Mouse (Mus musculus) intestine, postnatal 0 days (tissue): ENCODE results near the gene Nfatc4. TPM values are rescaled to one million over a fixed set of nuclear protein-coding genes. Genes with fewer than 3 reads are reported as not detected.

Experiments
- ATAC-seq: fragments of 200-750 bp; cut with Nextera tagmentation; 2 replicates; pipeline ENCODE4 v1.8.0; 2017; ENCODE audit warnings: mild to moderate bottlenecking, moderate TSS enrichment, moderate library complexity
- H3K27ac ChIP-seq: fragments of 300-500 bp; sonication (generic); 2 replicates; pipeline ENCODE4 v1.5.1; 2014; ENCODE audit warnings: mild to moderate bottlenecking, low read depth, low read length, moderate library complexity
- H3K27me3 ChIP-seq: fragments of 300-500 bp; sonication (generic); replicated peaks from 2 replicates; pipeline ENCODE4 v1.6.1; 2014; ENCODE audit warnings: low read length, mixed read lengths; ENCODE audit not compliant: control insufficient read depth, insufficient read depth
- H3K36me3 ChIP-seq: fragments of 300-500 bp; sonication (generic); 2 replicates; pipeline ENCODE4 v1.6.1; 2014; ENCODE audit warnings: mild to moderate bottlenecking, moderate library complexity; ENCODE audit not compliant: control insufficient read depth, insufficient read depth
- H3K4me1 ChIP-seq: fragments of 300-500 bp; sonication (generic); replicated peaks from 2 replicates; pipeline ENCODE4 v1.6.1; 2014; ENCODE audit warnings: antibody characterized with exemption, low read length, mixed read lengths; ENCODE audit not compliant: control insufficient read depth, insufficient read depth
- H3K4me2 ChIP-seq: fragments of 300-500 bp; sonication (generic); replicated peaks from 2 replicates; pipeline ENCODE4 v1.6.1; 2014; ENCODE audit warnings: low read depth, mild to moderate bottlenecking, moderate library complexity
- H3K4me3 ChIP-seq: fragments of 300-500 bp; sonication (generic); 2 replicates; pipeline ENCODE4 v1.5.1; 2014; ENCODE audit warnings: low read depth, low read length
- H3K9ac ChIP-seq: fragments of 300-500 bp; sonication (generic); 2 replicates; pipeline ENCODE4 v1.6.1; 2014; ENCODE audit warnings: mild to moderate bottlenecking, low read depth, low read length
- H3K9me3 ChIP-seq: fragments of 300-500 bp; sonication (generic); 2 replicates; pipeline ENCODE4 v1.6.1; 2016; ENCODE audit warnings: mixed run types; ENCODE audit not compliant: control insufficient read depth
- CTCF ChIP-seq: sonication (generic); IDR thresholded peaks from 2 replicates; pipeline ENCODE4 v1.5.1; 2016; ENCODE audit warnings: low read depth, mild to moderate bottlenecking, control low read depth, antibody characterized with exemption, moderate library complexity
- WGBS: fragments of 180-500 bp; shearing (Covaris S2); extraction: QIAGEN DNeasy Blood & Tissue Kit; methylation state at CpG from one replicate; pipeline ENCODE4 v1.1.7; 2014; 5-methylcytosine and 5-hydroxymethylcytosine counted together
- polyA plus RNA-seq: library from polyadenylated mRNA; unstranded; fragments of >200 nt; fragmentation: Nextera tagmentation; extraction: Ambion mirVana; gene quantifications from 2 replicates; pipeline ENCODE4 v1.2.1, GENCODE M21; 2015

Nfatc4 gene
- polyA plus RNA-seq, 1 experiment from 2014 or later, result 5.9 TPM

DNA sequence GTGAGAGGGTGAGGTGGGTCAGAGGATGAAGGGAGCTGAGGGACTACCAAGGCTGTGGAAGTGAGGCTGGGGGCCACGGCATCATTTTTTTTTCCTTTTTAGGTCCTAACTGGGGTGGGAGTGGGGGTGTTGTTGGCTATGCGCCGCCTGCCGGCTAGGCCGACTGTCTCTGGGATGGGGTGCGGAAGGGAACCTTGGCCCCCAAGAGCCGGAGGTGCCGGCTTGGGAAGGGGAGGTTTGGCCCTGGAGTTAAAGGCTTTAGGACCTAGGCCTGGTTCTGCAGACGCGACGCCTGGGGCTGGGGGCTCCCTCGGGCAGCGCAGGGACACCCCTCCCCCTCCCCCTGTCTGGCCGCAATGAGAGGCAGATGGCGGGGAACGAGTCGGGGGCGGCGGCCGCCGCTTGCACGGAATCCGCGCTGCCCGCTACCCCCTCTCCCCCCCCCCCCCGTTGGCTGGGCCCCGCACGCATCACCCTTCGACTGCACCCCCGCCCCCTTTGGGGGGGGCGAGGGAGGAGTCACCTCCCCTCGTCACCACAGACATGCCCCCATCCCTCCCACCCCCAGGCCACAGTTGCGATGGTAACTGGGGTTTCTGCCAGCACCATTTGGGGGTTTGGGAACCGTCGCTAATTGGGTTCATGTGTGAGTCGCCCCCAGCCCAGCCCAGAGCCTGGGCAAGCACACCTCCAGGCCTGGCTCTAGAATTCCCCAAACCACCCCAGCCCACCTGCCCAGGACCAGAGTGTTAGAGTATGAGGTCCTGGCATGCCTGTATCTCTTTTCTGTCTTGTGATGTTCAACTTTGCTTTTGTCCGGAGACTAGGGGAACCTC is 2.5 kb downstream of the Nfatc4 start:
- H3K4me2 ChIP-seq, result peak overlapping the region; percentile 85
- 0 out of 2 replicates have a peak, but pooled peaks cover 4% of the 10 kb centered on the region for H3K36me3 ChIP-seq
- H3K27me3 ChIP-seq, result 0 out of 2 replicates have a peak, but pooled peaks cover 12% of the 10 kb centered on the region
- peak; percentile 39 for TF ChIP-seq CTCF
- H3K27ac ChIP-seq, result peak overlapping the region; percentile 77
- WGBS, result 6% methylated on average over 21 of the region's 37 CpGs
- no peaks in the 10 kb centered on the region for H3K9me3 ChIP-seq
- no peaks in the 10 kb centered on the region; the same call in 1 of the 2 replicates for H3K4me1 ChIP-seq
- H3K9ac ChIP-seq, result peak overlapping the region; percentile 69
- no peak for ATAC-seq
- H3K4me3 ChIP-seq, result peak overlapping the region; percentile 58

DNA sequence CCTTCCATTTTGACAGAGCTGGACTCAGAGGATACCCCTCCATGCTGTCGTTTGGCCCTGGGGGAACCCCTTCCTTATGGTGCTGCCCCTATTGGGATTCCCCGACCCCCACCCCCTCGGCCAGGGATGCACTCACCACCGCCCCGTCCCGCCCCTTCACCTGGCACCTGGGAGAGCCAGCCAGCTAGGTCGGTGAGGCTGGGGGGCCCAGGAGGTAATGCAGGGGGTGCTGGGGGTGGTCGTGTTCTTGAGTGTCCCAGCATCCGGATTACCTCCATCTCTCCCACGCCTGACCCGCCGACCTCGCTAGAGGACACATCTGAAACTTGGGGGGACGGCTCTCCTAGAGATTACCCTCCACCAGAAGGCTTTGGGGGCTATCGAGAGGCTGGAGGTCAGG is 3.2 kb downstream of the Nfatc4 start:
- Histone ChIP-seq H3K4me3 (peak overlapping the region; percentile 58), H3K4me1 (no peaks in the 10 kb centered on the region; the same call in 1 of the 2 replicates), H3K4me2 (peak overlapping the region; percentile 85), H3K27me3 (0 out of 2 replicates have a peak, but pooled peaks cover 12% of the 10 kb centered on the region), H3K27ac (no peak overlapping the region), H3K9ac (no peak overlapping the region), H3K36me3 (0 out of 2 replicates have a peak, but pooled peaks cover 6% of the 10 kb centered on the region), H3K9me3 (no peaks in the 10 kb centered on the region)
- WGBS, result 23% methylated on average over 15 of the region's 15 CpGs
- ATAC-seq, result no peak
- no peak for TF ChIP-seq CTCF

DNA sequence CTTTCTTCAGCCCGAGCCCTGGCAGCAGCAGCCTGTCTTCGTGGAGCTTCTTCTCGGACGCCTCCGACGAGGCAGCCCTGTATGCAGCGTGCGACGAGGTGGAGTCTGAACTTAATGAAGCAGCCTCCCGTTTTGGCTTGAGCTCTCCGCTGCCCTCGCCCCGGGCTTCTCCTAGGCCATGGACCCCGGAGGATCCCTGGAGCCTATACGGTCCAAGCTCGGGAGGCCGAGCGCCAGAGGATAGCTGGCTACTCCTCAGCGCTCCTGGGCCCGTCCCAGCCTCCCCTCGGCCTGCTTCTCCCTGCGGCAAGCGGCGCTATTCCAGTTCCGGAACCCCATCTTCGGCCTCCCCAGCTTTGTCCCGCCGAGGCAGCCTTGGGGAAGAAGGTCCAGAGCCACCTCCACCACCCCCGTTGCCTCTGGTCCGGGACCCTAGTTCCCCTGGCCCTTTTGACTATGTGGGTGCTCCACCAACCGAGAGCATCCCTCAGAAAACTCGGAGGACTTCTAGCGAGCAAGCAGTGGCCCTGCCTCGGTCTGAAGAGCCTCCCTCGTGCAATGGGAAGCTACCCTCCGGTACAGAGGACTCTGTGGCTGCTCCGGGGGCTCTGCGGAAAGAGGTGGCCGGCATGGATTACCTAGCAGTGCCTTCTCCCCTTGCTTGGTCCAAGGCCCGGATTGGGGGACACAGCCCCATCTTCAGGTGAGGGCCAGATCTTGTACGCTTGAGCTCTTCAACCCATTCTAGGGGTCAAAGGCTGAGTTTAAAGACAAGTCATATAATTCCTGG is 3.8 kb downstream of the Nfatc4 start:
- H3K36me3 ChIP-seq, result peaks cover 12% of the 10 kb centered on the region; the same call in 1 of the 2 replicates

DNA sequence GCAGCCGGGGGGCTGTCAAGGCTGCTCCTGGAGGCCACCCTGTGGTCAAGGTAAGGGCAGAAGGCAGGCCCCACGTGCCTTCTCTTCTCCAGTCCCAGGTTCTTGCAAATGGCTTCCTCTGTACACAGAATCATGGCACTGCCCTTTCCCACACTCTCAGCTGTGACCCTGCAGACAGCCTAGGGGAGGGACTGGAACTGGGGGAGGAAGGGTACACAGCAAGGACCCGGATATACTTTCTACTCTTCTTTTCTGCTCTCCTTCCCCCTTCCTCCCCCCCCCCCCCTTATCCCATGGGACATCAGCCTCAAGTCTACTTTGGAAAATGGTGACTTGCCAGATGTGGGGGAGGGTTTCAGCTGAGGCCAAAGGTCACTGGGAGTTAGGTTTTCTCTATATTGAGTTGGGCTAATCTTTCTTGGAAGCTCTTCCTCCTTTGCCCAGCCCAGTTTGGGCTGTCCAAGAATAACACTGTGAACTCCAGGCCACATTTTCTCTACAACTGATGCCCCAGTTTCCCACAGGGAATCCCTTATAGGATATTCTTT is 5.8 kb downstream of the Nfatc4 start:
- no peak for ATAC-seq
- no peak overlapping the region for H3K4me3 ChIP-seq
- H3K27ac ChIP-seq, result no peak overlapping the region
- no peak overlapping the region for H3K4me2 ChIP-seq
- 46% methylated on average over 3 of the region's 3 CpGs for WGBS
- H3K36me3 ChIP-seq, result peaks cover 12% of the 10 kb centered on the region; the same call in 1 of the 2 replicates
- H3K27me3 ChIP-seq, result 0 out of 2 replicates have a peak, but pooled peaks cover 12% of the 10 kb centered on the region
- no peaks in the 10 kb centered on the region for H3K4me1 ChIP-seq
- no peak overlapping the region for H3K9ac ChIP-seq
- TF ChIP-seq CTCF, result no peak
- H3K9me3 ChIP-seq, result no peaks in the 10 kb centered on the region

More for the DNA sequence above, 3.8 kb downstream of the Nfatc4 start:
- Histone ChIP-seq H3K4me2 (peak overlapping the region; percentile 85), H3K9me3 (no peaks in the 10 kb centered on the region), H3K9ac (0 out of 2 replicates have a peak overlapping the region, but pooled peaks have one; percentile 22), H3K4me3 (peak overlapping the region; percentile 58), H3K4me1 (no peaks in the 10 kb centered on the region; the same call in 1 of the 2 replicates), H3K27me3 (0 out of 2 replicates have a peak, but pooled peaks cover 12% of the 10 kb centered on the region), H3K27ac (no peak overlapping the region)
- 53% methylated on average over 41 of the region's 41 CpGs for WGBS
- no peak for TF ChIP-seq CTCF
- ATAC-seq, result no peak

DNA sequence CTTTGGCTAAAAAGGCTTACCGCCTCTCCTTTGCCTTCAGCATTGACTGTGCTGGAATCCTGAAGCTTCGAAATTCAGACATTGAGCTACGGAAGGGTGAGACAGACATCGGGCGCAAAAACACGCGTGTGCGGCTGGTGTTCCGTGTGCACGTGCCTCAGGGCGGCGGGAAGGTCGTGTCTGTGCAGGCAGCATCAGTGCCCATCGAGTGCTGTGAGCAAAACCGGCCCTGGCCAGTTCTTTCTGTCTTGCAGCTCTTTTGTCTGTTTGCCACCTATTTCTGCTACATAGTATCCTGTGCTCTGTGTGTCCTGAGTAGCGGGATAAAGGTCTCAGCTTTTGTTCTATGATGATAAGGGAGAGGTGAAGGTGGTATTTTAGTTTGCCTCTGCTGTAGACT is 6.9 kb downstream of the Nfatc4 start:
- ATAC-seq, result no peak
- Histone ChIP-seq H3K4me3 (no peak overlapping the region), H3K4me2 (no peak overlapping the region), H3K9me3 (no peaks in the 10 kb centered on the region), H3K9ac (no peak overlapping the region), H3K4me1 (no peaks in the 10 kb centered on the region), H3K27ac (no peak overlapping the region), H3K36me3 (peaks cover 12% of the 10 kb centered on the region; the same call in 1 of the 2 replicates), H3K27me3 (0 out of 2 replicates have a peak, but pooled peaks cover 11% of the 10 kb centered on the region)
- no peak for TF ChIP-seq CTCF
- WGBS, result 93% methylated on average over 16 of the region's 16 CpGs
